Mouse (Mus musculus) heart, postnatal 36 days (tissue): ENCODE measurements around the gene Ccdc177. TPM values are rescaled to one million over a fixed set of nuclear protein-coding genes. Genes with fewer than 3 reads are reported as not detected.

Experiments used
- DNase-seq, 2 experiments: peaks; one replicate each; pipeline ENCODE4 v3.0.0; 2021 to 2022
- intact Hi-C: fragments of 180-260 bp; cut with DNase I; formaldehyde crosslinking; loops from one replicate; pipeline ENCODE4 v1.15.1; 2025
- total RNA-seq, 2 experiments: library from RNA; stranded (reverse); gene quantifications; 2 replicates each; pipeline ENCODE4 v1.2.3; 2021

Ccdc177 gene
- total RNA-seq, 2 experiments from 2014 or later = not detected

DNA sequence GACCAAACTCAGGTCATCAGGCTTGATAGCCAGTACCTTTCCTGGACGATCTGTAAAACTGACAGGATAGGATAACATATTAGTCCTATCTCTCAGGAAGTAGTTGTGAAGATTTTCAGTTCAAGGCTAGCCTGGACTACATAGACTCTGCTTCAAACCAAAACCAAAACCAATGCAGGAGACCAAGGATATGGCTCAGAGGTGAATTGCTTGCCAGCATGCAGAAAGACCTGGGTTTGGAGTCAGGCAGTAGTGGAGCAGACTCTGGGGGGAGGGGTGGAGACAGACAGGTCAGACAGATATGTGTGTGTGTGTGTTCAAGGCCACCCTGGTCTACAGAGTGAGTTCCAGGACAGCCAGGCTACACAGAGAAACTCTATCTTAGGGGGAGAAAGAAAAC is 26.1 kb upstream of the Ccdc177 start:
- DNase-seq = no peak
- intact Hi-C loops = no loop called here

DNA sequence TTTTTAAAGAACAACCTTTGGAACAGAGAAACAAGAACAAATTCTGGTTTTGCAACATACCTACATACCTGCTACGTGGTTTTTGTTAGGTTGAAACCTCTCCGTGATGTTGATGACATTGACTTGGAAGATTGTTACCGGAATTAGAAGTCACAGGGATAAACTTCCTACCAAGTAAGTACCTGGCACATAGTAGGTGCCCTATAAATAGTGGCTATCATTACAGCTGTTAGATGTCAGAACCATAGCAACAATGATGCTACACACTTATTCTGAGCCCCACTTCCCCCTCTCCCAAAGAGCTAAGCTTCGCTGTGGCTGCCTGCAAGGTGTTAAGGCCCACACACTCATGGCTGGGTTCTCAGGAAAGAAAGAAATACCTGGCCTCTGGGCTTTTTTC is 25.1 kb upstream of the Ccdc177 start:
- intact Hi-C loops = no loop called here
- no peak for DNase-seq

DNA sequence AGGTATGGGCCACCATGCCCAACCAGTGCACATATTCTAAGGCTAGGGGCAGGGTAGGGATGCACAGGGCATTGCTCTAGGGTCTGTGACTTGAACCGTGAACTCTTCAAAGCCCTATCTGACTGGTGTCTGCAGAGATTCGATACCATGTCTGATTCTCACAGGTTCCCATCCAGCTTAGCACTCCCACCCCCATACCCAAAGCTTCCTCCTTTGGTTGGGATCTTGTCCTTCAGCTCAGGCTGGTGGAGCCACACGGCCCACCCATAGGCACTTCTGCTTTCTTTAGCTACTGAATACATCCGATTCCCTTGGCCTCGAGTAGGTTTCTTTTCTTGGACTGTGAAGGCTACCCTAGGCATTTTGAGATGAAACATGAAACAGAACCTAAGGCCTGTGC is 24.5 kb upstream of the Ccdc177 start:
- intact Hi-C loops = no loop called here
- no peak for DNase-seq

DNA sequence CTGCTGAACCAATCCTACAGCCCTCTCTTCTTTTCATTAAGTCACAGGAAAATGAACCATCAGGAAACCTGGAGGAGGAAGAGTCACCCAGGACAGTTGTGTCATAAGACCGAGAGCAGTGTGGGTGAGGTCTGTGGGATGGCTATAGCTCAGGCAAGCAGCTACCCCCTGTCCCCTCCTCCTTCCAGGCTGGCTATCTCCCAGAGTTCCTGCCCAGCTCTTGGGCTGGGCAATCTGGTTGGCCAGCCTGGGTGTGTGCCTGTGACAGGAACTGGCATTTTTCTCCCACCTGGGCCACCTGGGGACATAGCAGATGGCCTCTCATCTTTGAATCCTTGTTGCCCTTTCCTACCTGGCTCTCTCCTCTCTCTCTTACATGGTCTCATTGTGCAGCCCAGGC is 23.4 kb upstream of the Ccdc177 start:
- intact Hi-C loops = loop anchor here (2.0 kb wide), 1 partner anchor 109 kb away; no protein-coding TSS in a partner anchor
- DNase-seq = no peak

DNA sequence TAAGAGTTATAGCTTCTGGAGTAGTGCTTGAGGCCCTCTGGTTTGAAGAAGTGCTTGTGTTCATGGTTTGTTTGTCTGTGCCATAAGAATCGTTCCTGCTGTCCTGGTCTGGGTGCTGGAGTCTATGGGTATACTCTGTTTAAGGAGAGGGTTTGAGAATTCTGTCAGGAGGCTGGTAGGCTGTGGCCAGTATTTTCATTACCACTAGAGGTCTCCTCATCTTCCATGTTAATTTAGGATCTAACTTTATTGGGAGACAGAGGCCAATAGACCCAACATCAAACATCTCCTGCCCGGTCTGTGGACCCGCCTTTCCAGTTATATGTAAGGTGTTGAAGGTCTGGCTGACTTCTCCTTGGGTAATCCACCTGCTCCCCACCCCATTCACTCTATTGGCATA is 22.4 kb upstream of the Ccdc177 start:
- intact Hi-C loops = loop anchor here (2.0 kb wide), 1 partner anchor 110 kb away; no protein-coding TSS in a partner anchor
- no peak for DNase-seq

DNA sequence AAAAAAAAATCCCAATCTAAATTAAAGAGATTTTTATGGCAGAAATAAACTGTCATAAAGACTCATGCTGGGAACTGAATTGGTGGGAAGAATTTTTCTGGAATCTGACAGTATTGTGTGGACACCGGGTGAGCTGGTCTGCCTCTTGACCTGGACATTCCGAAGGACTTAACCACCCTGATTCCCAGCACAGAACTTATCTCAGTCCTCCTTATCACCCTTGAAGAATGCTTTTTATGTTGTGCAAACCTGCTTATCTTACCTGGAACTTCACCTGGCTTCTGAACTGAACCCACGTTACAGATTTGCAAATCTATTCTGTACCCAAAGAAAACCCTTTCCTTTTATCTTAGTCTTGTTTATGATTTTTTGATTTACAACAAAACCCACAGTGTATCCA is 21.7 kb upstream of the Ccdc177 start:
- no peak for DNase-seq
- intact Hi-C loops = loop anchor here (2.0 kb wide), 1 partner anchor 111 kb away; no protein-coding TSS in a partner anchor

DNA sequence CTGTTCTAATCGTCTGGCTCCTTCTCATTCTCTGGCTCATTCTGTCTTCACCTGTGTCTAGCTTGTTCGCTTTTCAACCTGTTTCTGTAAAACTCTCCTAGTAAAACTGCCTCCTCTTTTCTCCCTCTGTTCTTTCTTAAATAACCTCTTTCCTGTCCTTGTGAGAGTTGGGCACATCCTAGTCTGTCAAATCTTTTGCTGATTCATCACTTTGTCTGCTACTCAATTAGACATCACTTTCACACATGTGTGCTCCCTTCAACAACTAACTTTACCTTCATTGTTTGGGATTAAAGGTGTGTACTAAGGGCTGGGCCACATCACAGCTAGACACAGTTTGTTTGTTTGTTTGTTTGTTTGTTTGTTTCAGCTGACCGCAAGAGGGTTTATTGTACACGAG is 19.3 kb upstream of the Ccdc177 start:
- DNase-seq = no peak
- intact Hi-C loops = no loop called here

DNA sequence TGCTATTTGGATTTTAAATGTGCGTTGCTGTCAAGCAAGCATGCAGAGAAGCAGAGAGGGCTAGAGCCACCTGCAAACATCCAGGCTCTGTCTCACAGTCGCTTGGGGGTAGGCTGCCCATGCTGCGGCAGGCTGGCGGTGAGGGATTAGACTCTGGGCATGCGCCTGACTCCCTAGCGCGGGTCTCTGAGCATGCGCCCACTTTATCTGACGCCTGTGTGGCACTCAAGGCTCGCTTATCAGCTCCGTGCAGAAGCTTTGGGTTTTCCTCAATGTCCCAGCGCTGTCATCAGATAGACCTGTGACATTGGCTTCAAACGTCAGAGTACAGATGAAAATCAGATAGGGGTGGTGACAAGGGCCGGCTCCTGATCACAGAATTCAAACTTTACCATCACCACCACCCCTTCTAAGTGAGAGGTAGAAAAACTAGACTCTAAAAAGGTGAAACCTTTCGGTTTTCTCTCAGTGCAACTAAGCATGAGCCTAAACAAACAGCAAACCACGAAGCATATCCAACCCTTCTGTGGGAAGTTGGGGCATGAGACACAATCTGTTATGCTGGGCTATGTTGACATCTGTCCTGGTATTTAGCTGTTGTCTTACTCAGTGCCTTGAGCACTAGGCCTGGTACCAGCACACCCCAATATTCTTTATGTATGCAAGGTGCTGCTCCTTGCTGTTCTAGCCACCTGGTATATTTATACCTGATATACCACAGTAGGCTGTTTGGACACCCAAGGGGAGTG is 17.9 kb upstream of the Ccdc177 start:
- intact Hi-C loops = no loop called here
- DNase-seq = no peak

DNA sequence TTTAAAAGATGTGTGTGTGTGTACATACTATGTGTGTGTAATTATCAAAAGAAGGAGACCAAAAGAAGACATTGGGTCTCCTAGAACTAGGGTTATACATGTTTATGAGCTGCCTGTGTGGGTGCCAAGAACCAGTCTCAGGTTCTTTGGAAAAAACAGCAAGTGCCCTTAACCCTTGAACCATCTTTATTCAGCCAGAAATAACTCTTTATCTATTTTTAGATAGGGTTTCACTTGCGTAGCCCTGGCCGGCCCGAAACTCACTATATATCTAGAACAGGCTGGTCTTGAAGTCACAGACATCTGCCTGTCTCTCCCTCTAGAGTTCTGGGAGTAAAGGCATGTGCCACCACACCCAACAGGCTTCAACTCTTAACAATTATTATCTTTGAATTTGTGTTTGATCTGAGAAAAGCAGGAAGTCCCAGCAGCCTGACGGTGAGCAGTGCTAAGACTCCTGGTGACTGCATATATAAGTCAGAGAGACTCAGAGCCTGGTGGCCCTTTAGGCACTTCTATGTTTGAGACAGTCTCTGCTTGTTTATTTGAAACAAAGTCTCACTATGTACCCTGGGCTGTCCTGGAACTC is 15.7 kb upstream of the Ccdc177 start:
- no peak for DNase-seq
- intact Hi-C loops = no loop called here

DNA sequence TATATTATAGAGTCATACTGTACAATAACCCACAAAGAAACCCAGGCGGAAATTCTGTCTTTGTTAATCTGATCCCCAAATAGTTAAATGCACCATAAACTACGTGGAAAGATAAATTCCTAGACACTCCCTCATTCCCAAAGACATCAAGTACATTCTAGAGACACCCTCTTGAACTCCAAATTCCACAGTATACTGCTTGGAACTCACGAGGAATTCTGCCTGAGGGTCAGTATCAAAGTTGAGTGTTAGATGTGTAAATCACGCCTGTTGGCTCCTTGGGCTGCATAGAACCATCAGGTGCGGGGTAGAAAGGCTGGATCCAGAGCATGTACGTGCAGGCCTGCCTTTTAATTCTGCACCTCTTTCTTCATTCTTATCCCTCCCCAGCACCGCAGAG is 14.3 kb upstream of the Ccdc177 start:
- intact Hi-C loops = no loop called here

DNA sequence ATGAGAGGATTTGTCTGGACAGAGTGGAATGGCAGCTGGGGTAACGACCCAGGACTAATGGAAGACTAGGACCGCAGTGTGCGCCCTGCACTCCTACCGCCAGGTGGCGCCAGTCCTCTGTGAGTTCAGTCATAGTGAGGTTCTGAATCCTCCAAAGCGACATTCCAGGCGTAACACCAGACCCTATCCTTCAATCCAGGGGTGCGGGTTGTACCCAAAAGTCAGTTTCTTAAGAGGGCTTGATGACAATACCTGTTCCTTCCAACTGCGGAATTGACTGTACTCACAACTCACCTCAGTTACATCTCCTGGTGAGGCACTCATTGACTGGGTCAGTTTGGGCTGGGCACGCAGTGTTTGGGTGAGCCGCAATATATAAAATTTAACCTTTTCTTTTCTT is 9.2 kb upstream of the Ccdc177 start:
- DNase-seq = peak; percentile 80 to 83
- intact Hi-C loops = loop anchor here (1.0 kb wide), 1 partner anchor 126 kb away; no protein-coding TSS in a partner anchor

More for the DNA sequence above, 14.3 kb upstream of the Ccdc177 start:
- no peak for DNase-seq

DNA sequence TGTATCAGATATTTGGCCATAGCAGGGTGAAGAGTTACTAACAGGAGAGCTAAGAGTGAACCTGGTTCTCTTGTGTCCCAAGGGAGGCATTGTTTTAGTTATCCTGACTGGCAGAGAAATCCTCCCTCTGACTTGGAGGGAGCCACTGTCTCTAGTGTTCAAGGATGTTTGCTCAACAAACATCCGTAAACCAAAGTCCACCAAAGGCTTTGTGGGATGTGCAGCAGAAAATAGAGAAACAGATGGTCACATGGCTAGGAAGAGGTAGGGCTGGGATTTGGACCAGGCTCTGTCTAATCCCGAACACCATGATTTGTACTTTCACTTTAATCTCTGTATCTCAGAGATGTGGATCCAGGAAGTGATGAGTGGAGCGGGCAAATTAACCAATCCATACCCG is 3.6 kb upstream of the Ccdc177 start:
- intact Hi-C loops = no loop called here

DNA sequence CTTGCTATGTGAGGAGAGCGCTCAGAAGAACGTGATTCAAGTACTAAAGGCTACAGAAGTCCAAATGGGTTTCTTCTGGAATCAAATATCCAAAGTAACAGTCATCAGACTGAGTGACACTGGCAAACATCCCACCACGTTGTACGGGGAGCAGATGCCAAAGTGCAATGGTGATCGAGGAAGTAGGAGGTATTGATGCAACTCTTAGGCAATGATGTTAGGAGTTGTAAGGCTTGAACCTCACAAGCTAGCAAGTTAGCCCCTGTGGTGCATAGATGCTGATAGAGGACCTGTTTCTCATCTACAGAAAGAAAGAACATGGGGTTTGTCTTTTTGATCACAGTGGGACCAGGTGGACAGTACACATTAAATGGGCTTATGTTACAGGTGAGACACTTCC is 2.5 kb upstream of the Ccdc177 start:
- intact Hi-C loops = no loop called here
- DNase-seq = no peak

More for the DNA sequence above, 3.6 kb upstream of the Ccdc177 start:
- DNase-seq = no peak

DNA sequence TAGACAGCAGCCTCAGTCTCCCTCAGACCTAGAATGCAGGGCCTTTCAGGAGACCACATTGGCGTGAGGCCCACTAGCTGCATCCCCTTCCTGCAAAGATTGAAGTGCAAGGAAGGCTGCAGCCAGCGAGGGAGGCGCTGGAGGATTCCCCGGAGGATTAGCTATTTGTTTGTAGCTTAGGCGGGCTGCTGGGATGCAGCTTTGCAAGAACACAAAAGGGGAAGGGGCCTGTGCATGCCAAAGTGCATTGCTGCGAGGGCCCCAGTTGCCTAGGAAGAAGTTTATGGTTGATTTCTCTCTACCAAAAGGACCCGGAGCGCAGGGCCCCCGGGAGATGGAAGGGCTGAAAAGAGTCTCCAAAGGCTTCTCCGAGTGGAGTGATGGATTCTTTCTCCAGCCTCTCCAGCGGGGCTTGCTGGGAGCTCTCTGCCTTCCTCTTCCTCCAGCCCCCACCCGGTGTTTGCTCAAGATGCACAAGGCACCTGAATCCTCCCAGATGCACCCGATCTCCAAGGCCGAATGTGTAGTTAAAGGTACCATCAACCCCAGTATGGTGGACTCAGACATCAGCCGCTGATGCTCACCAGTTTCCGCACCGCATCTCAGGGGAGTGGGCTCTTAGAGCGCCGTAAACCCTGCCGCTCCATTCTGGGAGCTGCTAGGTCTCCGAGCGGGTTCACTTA is 633 bp downstream of the Ccdc177 start:
- no peak for DNase-seq
- intact Hi-C loops = loop anchor here (1.0 kb wide), 1 partner anchor 30 kb away; no protein-coding TSS in a partner anchor

DNA sequence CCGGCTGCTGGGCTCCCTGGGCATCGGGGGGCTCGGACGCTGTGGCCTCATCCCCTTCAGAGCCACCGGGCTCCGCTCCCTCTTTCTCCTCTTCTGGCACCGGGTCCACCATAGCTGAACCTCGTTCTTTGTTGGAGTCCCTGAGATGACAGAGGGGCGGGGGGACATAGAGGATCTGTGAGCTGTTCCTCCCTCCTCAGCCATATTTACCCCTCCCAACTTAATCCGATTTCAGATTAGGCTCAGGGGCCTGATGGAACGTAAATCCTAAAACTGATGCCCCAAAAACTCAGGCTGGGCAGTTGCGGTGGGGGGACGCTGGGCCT is 1.1 kb downstream of the Ccdc177 start:
- no peak for DNase-seq
- intact Hi-C loops = no loop called here

DNA sequence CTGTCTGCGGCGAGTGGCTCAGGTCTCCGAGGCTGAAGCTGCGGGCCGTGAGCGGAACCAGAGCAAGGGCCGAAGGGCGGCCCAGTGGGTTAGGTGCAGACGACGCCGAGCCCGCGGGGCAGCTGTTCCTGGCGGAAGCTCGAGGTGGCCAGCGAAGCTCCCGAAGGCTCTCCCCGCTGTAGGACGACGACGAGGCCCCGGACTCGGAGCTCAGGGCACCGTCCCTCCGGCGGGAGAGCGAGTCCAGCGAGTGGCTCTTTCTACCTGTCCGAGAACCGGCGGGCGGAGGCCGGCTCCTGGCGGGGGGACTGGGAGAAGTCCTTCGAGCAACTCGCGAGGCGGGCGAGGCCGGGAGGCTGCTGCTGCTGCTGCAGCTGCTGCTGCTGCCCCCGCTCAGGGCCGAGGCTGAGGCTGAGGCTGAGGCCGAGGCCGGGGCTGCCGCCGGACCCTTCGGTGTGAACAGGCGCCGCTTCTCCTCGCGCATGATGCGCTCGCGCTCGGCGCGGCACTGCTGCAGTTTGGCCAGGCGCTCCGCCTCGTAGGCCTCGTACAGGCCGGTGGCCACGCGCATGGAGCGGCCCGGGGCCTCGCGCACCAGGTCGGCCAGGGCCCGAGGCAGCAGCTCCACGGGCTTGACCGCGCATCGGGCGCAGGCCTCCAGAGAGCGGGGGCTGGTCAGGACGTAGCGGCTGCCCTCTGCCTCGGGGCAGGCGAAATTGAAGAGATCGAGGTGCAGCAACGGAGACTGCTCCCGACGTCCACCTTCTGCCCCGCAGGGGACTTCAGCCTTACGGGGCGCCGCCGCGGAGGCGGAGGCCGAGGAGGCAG is 1.7 kb downstream of the Ccdc177 start:
- intact Hi-C loops = no loop called here

DNA sequence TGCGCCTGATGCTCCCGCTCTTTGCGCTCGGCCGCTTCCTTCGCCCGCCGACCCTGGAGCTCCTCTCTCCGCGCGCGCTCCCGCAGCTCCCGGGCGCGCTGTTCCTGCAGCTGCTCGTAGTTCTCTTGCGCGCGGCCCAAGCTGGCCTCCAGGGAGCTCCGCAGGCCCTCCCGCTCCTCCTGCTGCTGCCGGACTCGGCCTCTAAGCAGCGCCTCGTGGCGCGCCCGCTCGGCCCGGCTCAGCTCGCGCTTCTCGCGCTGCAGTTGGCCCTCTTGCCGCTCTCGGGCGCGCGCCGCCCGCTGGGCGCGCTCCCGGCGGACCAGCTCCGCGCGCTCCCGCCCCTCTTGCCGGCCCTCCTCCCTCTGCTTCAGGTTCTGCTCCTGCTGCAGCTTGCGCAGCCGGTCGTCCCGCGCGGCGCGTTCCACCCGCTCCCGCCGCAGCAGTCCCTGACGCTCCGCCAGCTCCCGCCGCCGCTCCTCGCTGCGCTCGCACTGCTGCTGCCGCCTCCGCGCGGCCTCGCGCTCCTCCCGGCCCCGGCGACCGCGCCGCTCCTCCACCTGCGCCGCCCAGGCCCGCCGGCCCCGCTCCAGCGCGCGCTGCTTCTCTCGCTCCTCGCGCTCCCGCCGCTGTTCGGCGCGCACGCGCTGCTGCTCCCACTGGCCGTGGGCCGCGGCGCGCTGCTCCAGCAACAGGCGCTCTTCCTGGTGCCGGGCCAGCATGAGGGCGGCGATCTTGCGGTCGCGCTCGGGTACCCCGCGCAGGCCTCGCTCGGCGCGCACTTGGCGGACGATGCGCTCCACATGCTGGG is 2.5 kb downstream of the Ccdc177 start:
- intact Hi-C loops = no loop called here
- DNase-seq = peak; percentile 66 to 77

More for the DNA sequence above, 1.7 kb downstream of the Ccdc177 start:
- DNase-seq = peak; percentile 23 to 34

DNA sequence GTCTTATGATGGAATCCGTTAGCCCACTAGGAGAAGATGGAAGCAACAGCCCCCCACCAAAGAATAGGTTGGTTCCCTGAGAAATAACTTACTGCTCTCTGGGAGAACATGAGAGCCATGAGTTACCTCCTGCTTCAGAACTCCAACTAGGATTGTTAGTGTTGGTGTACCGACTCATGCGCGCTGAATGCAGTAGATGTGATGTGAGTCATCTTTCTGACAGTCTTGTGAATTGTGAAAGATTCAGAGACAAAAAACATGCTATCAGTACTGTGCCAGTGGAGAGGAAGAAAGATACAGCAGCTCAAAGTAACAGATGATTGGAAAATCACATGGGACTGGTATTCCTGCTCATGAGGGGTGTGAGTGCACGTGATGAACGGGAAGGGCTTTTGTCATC is 8.9 kb downstream of the Ccdc177 start:
- intact Hi-C loops = no loop called here
- DNase-seq = no peak

DNA sequence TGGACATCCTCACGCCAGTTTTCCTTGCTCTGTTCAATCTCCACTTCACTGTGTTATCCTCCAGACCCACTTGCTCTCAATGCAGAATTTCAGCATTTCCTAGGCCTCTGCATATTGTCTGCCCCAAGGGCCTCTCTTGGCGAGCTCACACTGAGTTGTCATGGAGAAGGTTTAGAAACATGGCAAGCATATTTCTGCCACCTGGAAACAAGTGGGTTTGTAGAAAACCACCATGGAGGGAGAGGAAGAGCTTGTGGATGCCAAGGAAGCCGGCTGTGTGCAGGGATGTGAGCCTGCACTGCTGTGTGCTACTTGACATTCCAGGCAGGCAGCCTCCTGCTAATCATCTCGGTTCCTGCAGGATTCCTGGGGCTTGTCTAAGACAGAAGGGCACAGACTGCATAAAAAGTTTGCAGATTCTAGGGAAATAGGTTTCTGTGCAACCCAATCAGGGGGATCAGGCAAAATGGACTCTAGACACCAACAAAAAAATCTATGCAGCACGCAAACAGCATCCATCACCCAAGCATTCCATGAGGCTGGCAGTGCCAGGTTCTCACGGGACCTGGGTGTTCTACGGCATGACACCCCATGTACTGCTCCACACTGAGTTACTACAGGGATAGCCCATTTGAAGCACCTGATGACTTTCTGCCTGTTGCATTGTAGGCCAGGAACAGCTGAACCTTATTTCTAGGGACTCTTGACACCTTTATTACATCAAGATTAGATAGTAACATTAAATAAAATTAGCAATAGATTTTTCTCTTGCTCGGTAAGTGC is 14.3 kb downstream of the Ccdc177 start:
- intact Hi-C loops = no loop called here
- DNase-seq = no peak
